Mouse (Mus musculus) kidney, embryonic 15.5 days (tissue): ENCODE measurements at regions not wholly inside any gene's neighbourhood (a gene's known extent, or its start where the extent isn't known, plus 50 kb on each side); places are given as distances from the start of the nearest gene placed in this dataset.

Source experiments
- ATAC-seq: fragments of 200-750 bp; cut with Nextera tagmentation; replicated peaks from 2 replicates; pipeline ENCODE4 v1.8.0; 2017; ENCODE audit warnings: moderate TSS enrichment; ENCODE audit not compliant: low FRiP score
- H3K27ac ChIP-seq: fragments of 300-500 bp; sonication (generic); 2 replicates; pipeline ENCODE4 v1.5.1; 2015; ENCODE audit warnings: mild to moderate bottlenecking, inconsistent platforms
- H3K27me3 ChIP-seq: fragments of 300-500 bp; sonication (generic); 2 replicates; pipeline ENCODE4 v1.6.1; 2015; ENCODE audit warnings: inconsistent platforms
- H3K36me3 ChIP-seq: fragments of 300-500 bp; sonication (generic); 2 replicates; pipeline ENCODE4 v1.6.1; 2015; ENCODE audit warnings: inconsistent platforms
- H3K4me1 ChIP-seq: fragments of 300-500 bp; sonication (generic); 2 replicates; pipeline ENCODE4 v1.6.1; 2015; ENCODE audit warnings: inconsistent platforms
- H3K4me2 ChIP-seq: fragments of 300-500 bp; sonication (generic); 2 replicates; pipeline ENCODE4 v1.6.1; 2015; ENCODE audit warnings: moderate library complexity, mild to moderate bottlenecking, inconsistent platforms
- H3K4me3 ChIP-seq: fragments of 300-500 bp; sonication (generic); replicated peaks from 2 replicates; pipeline ENCODE4 v1.5.1; 2015; ENCODE audit warnings: mild to moderate bottlenecking, inconsistent platforms
- H3K9ac ChIP-seq: fragments of 300-500 bp; sonication (generic); 2 replicates; pipeline ENCODE4 v1.6.1; 2015; ENCODE audit warnings: mild to moderate bottlenecking, inconsistent platforms
- H3K9me3 ChIP-seq: fragments of 300-500 bp; sonication (generic); replicated peaks from 2 replicates; pipeline ENCODE4 v1.6.1; 2016; ENCODE audit warnings: inconsistent platforms
- WGBS: fragments of 180-500 bp; shearing (Covaris S2); methylation state at CpG from one replicate; pipeline ENCODE4 v1.1.7; 2015; ENCODE audit warnings: mixed read lengths; 5-methylcytosine and 5-hydroxymethylcytosine counted together

DNA sequence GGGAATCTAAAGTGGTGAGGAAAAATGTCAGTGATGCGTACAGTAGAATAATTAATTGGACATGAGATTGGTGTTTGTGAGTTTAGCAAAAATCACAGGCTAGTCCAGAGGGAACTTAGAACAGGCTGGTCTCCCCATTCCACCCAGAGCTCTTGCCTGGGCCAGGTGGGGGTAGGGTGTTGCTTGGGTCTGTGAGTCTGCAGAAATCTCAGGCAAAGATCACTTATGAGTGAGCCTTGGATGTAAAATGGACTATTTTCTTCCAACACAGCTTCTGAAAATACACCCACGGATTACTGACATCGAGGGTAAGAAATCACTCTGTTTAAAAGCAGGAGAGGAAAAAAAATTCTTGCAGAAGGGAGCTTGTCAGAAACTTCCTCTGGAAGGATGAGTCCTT is 159.1 kb downstream of the Diras2 start:
- Histone ChIP-seq H3K9me3 (no peaks in the 10 kb centered on the region), H3K9ac (no peak overlapping the region), H3K4me1 (no peaks in the 10 kb centered on the region), H3K4me3 (no peak overlapping the region), H3K27me3 (no peaks in the 10 kb centered on the region), H3K4me2 (no peak overlapping the region), H3K36me3 (no peaks in the 10 kb centered on the region), H3K27ac (no peak overlapping the region)
- WGBS: 56% methylated on average over 3 of the region's 3 CpGs
- no peak for ATAC-seq

GRCm38 (mm10) chr13:52374781-52375180 is 156.3 kb downstream of the Diras2 start:
- Histone ChIP-seq H3K9me3 (peaks cover 14% of the 10 kb centered on the region; the same call in 1 of the 2 replicates), H3K9ac (no peak overlapping the region), H3K4me1 (no peaks in the 10 kb centered on the region), H3K27me3 (no peaks in the 10 kb centered on the region), H3K4me2 (no peak overlapping the region), H3K4me3 (no peak overlapping the region), H3K36me3 (no peaks in the 10 kb centered on the region), H3K27ac (no peak overlapping the region)
- 78% methylated on average over 3 of the region's 3 CpGs for WGBS
- no peak for ATAC-seq

GRCm38 (mm10) chr13:52378236-52378635 is 152.8 kb downstream of the Diras2 start:
- H3K4me3 ChIP-seq: no peak overlapping the region
- no peaks in the 10 kb centered on the region for H3K4me1 ChIP-seq
- H3K4me2 ChIP-seq: no peak overlapping the region
- ATAC-seq: no peak
- 63% methylated on average over 1 of the region's 1 CpGs for WGBS
- no peak overlapping the region for H3K9ac ChIP-seq
- no peak overlapping the region for H3K27ac ChIP-seq
- no peaks in the 10 kb centered on the region for H3K27me3 ChIP-seq
- peaks cover 15% of the 10 kb centered on the region; the same call in 1 of the 2 replicates for H3K9me3 ChIP-seq
- no peaks in the 10 kb centered on the region for H3K36me3 ChIP-seq

DNA sequence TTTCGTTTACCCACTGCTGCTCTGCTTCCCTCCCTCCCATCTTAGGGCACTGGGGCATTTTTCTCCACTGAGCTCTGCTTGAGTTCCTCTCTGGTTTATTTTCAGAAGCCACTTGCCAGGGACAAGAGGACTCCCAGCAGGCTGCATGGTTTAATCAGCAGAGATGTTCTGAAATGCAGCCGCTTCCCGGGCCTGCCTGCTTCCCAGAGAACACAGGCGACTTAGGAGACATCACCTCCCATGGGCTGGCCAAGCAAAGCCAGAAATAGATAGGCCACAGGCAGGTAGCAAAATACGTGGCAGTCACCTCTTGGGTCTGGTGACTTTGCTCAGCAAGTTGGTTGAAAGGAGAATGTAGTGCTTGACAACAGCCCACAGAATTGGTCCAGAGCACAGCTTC is 141.8 kb downstream of the Diras2 start:
- ATAC-seq: no peak
- WGBS: 89% methylated on average over 5 of the region's 5 CpGs
- no peak overlapping the region for H3K27ac ChIP-seq

DNA sequence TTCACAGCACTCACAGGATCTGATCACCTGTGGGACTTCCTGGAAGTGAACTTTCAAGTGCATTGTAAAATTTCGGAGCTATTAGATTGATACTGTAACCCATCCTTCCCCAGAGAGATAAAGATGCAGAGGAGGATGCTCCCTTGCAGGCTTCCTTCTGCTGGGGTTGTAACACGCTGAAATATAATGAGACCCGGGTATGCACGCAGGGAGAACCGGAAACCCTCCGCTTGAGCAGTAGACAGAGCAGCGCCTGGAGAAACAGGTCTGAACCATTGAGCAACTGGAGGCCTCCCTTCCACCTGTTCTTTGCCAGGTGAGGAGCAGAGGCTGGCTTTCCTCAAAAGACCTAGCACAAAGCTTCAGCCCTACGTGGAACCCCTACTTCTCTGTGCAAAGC is 135.3 kb downstream of the Diras2 start:
- Histone ChIP-seq H3K27ac (no peak overlapping the region), H3K4me2 (no peak overlapping the region), H3K36me3 (no peaks in the 10 kb centered on the region), H3K27me3 (no peaks in the 10 kb centered on the region), H3K9ac (no peak overlapping the region), H3K4me1 (no peaks in the 10 kb centered on the region), H3K9me3 (no peaks in the 10 kb centered on the region), H3K4me3 (no peak overlapping the region)
- WGBS: 77% methylated on average over 8 of the region's 8 CpGs
- no peak for ATAC-seq

More for the DNA sequence above, 141.8 kb downstream of the Diras2 start:
- no peaks in the 10 kb centered on the region for H3K36me3 ChIP-seq
- H3K4me3 ChIP-seq: no peak overlapping the region
- H3K27me3 ChIP-seq: no peaks in the 10 kb centered on the region
- H3K4me2 ChIP-seq: no peak overlapping the region
- H3K9ac ChIP-seq: no peak overlapping the region
- no peaks in the 10 kb centered on the region for H3K9me3 ChIP-seq
- no peaks in the 10 kb centered on the region for H3K4me1 ChIP-seq

DNA sequence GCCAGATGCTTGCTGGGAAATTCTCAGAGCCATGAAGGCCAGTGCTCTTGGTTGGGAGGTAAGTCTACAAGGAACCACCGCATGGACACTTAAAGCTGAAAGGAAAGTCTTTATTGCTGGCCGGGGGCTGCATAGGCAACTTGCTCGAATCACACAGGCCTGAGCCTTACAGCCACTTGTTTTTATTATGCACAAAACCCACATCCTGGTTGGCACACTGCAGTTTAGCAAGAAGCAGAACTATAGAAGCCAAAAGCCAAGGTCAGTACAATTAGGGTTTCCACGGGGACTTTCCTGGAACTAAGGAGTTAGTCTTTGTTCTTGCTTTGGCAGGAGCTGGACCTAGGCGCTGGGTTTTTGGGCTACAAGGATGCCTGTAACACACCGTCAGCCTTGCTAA is 132.7 kb downstream of the Diras2 start:
- WGBS: 83% methylated on average over 6 of the region's 6 CpGs
- H3K27me3 ChIP-seq: no peaks in the 10 kb centered on the region
- H3K4me1 ChIP-seq: no peaks in the 10 kb centered on the region
- H3K27ac ChIP-seq: no peak overlapping the region
- no peak overlapping the region for H3K4me2 ChIP-seq
- no peaks in the 10 kb centered on the region for H3K36me3 ChIP-seq
- no peak overlapping the region for H3K4me3 ChIP-seq
- no peak overlapping the region for H3K9ac ChIP-seq
- H3K9me3 ChIP-seq: no peaks in the 10 kb centered on the region
- ATAC-seq: no peak

DNA sequence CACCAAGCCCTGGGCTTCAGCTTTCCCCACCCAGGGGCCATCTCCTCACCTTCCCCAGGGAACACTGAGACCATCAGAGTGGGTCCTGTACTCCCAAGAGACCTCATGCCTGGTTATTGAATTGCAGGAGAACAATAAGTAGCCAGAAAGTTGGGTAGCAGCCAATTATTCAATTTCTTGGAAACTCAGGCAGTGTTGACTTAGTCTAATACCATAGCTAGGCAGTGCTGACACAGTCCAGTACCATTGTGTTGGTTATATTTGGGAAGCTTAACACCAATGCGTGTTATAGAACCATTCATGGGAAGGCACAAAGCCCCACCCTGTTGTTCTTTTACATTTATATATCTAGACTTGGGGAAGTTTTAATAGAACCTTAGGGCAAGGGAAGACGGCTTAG is 131.9 kb downstream of the Diras2 start:
- no peak for ATAC-seq
- 91% methylated on average over 2 of the region's 2 CpGs for WGBS
- H3K4me3 ChIP-seq: no peak overlapping the region
- H3K4me2 ChIP-seq: no peak overlapping the region
- H3K9ac ChIP-seq: no peak overlapping the region
- no peaks in the 10 kb centered on the region for H3K9me3 ChIP-seq
- no peaks in the 10 kb centered on the region for H3K27me3 ChIP-seq
- H3K4me1 ChIP-seq: no peaks in the 10 kb centered on the region
- no peak overlapping the region for H3K27ac ChIP-seq
- H3K36me3 ChIP-seq: no peaks in the 10 kb centered on the region

DNA sequence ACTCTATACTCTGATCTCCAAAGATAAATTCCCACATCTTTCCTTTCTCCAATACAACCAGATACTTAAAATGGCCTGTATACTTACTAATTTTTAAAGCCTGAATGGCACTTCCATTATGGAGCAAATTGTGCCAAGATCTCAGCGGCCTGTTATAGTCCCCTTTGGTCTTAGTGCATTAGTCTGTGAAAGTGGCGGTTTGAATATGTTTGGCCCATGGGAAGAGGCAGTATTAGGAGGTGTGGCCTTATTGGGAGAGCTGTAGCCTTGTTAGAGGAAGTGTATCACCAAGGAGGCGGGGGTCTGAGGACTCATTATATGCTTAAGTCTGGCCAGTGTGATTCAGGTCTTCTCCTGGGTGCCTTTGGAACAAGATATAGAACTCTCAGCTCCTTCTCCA is 127.3 kb downstream of the Diras2 start:
- Histone ChIP-seq H3K9ac (no peak overlapping the region), H3K4me3 (no peak overlapping the region), H3K27me3 (no peaks in the 10 kb centered on the region), H3K36me3 (no peaks in the 10 kb centered on the region), H3K4me2 (no peak overlapping the region), H3K9me3 (no peaks in the 10 kb centered on the region), H3K4me1 (peaks cover 3% of the 10 kb centered on the region; the same call in 1 of the 2 replicates), H3K27ac (no peak overlapping the region)
- ATAC-seq: no peak
- WGBS: 84% methylated on average over 3 of the region's 3 CpGs

DNA sequence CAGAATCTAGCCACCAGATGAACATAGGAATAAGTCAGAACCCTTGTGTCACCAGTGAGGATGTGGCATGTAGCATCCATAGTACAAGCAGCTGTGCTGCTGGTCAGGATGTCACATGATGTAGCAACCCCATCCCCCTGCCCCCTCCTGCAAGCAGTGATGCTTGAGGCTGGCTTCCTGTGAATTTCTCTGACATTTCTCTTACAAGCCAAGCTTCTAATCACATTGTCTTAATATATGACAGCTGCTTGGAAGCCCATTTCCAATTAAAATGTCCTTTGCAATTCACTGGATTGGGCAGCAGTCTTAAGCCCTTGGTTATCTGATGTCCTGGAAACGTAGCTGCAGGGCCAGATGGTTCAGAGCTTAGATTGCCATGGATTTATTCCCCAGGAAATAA is 114.8 kb downstream of the Diras2 start:
- no peaks in the 10 kb centered on the region for H3K4me1 ChIP-seq
- H3K36me3 ChIP-seq: no peaks in the 10 kb centered on the region
- 51% methylated on average over 1 of the region's 1 CpGs for WGBS
- no peak overlapping the region for H3K4me3 ChIP-seq
- H3K4me2 ChIP-seq: no peak overlapping the region
- H3K27me3 ChIP-seq: no peaks in the 10 kb centered on the region
- ATAC-seq: no peak
- no peak overlapping the region for H3K9ac ChIP-seq
- H3K9me3 ChIP-seq: 0 out of 2 replicates have a peak, but pooled peaks cover 2% of the 10 kb centered on the region
- H3K27ac ChIP-seq: no peak overlapping the region

DNA sequence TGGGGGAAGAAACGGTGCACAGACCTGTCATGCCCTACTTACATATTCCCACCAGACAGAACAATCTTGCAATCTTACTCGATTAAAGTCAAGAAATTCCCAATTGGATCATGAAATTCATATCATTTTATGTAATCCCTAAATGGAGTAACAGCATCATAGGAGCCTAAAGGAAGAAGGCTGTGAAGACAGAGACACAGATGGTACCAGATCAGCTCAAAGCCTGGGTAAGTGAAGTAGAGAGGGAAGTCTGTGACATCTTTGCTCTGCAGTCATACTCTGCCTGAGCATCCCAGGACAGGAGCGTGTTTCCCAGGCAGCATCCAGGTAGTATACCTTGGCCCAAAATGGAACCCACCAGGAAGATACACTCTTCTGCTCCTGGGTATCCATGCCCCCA is 108.6 kb downstream of the Diras2 start:
- no peaks in the 10 kb centered on the region for H3K4me1 ChIP-seq
- no peak for ATAC-seq
- 88% methylated on average over 3 of the region's 3 CpGs for WGBS
- H3K4me2 ChIP-seq: no peak overlapping the region
- no peak overlapping the region for H3K27ac ChIP-seq
- H3K4me3 ChIP-seq: no peak overlapping the region
- H3K27me3 ChIP-seq: no peaks in the 10 kb centered on the region
- no peaks in the 10 kb centered on the region for H3K36me3 ChIP-seq
- H3K9me3 ChIP-seq: no peaks in the 10 kb centered on the region
- H3K9ac ChIP-seq: no peak overlapping the region

DNA sequence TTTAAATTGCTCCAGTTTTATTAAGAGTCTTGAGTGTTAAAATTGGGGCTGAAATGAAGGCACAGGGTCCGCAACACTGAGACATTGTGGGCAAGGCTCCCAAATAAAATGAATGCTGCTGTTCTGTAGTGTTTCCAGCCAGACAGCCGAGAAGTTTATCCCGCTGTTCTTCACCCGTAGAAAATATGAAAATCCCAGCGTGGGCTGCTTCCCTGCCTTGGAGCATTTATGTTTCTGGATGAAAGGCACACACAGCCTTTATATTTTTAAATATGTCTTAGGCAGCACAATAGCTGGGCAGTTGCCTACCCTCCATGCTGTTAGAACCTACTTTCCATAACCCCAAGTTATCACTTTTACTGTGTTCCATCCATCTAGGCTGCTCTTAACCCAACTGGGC is 102.6 kb downstream of the Diras2 start:
- no peak overlapping the region for H3K4me2 ChIP-seq
- no peak overlapping the region for H3K27ac ChIP-seq
- no peak for ATAC-seq
- no peak overlapping the region for H3K9ac ChIP-seq
- no peaks in the 10 kb centered on the region for H3K4me1 ChIP-seq
- no peaks in the 10 kb centered on the region for H3K36me3 ChIP-seq
- H3K4me3 ChIP-seq: no peak overlapping the region
- no peaks in the 10 kb centered on the region for H3K27me3 ChIP-seq
- H3K9me3 ChIP-seq: no peaks in the 10 kb centered on the region
- WGBS: 88% methylated on average over 5 of the region's 5 CpGs

- WGBS: 73% methylated on average over 8 of the region's 8 CpGs
- H3K36me3 ChIP-seq: no peaks in the 10 kb centered on the region
Measured at GRCm38 (mm10) chr13:52436756-52437155, 94.3 kb downstream of the Diras2 start.

GRCm38 (mm10) chr13:52445513-52445912 is 85.6 kb downstream of the Diras2 start:
- WGBS: 83% methylated on average over 10 of the region's 10 CpGs

More at GRCm38 (mm10) chr13:52436756-52437155, 94.3 kb downstream of the Diras2 start:
- Histone ChIP-seq H3K9ac (no peak overlapping the region), H3K4me3 (no peak overlapping the region), H3K4me2 (no peak overlapping the region), H3K4me1 (no peaks in the 10 kb centered on the region), H3K27me3 (no peaks in the 10 kb centered on the region), H3K9me3 (no peaks in the 10 kb centered on the region), H3K27ac (no peak overlapping the region)
- ATAC-seq: no peak

More at GRCm38 (mm10) chr13:52445513-52445912, 85.6 kb downstream of the Diras2 start:
- H3K4me1 ChIP-seq: no peaks in the 10 kb centered on the region
- no peaks in the 10 kb centered on the region for H3K27me3 ChIP-seq
- H3K4me2 ChIP-seq: no peak overlapping the region
- no peak overlapping the region for H3K4me3 ChIP-seq
- no peak for ATAC-seq
- H3K36me3 ChIP-seq: no peaks in the 10 kb centered on the region
- H3K9me3 ChIP-seq: no peaks in the 10 kb centered on the region
- no peak overlapping the region for H3K27ac ChIP-seq
- H3K9ac ChIP-seq: no peak overlapping the region
